Mouse (Mus musculus): Measurements from ENCODE around the gene Bbip1. TPM values are rescaled to one million over a fixed set of nuclear protein-coding genes. Genes with fewer than 3 reads are reported as not detected.
A peak's percentile ranks its signal among the peaks of the same experiment; 100 is the strongest.
"Not testable (repeated sequence)": the region's sequence is repeated elsewhere in the genome, so short reads cannot be mapped to it uniquely, and the experiment has no call there.

The Bbip1 gene
- polyA plus RNA-seq, 1 experiment from 2014 or later = 126 TPM

- no peaks in the 10 kb centered on the region for H3K9me3 ChIP-seq (ENCODE audit: control insufficient read depth, low read length)
- 90% methylated on average over 3 of the region's 3 CpGs for WGBS
Measured at GRCm38 (mm10) chr19:53969226-53969625, 24.8 kb upstream of the Bbip1 start.

DNA sequence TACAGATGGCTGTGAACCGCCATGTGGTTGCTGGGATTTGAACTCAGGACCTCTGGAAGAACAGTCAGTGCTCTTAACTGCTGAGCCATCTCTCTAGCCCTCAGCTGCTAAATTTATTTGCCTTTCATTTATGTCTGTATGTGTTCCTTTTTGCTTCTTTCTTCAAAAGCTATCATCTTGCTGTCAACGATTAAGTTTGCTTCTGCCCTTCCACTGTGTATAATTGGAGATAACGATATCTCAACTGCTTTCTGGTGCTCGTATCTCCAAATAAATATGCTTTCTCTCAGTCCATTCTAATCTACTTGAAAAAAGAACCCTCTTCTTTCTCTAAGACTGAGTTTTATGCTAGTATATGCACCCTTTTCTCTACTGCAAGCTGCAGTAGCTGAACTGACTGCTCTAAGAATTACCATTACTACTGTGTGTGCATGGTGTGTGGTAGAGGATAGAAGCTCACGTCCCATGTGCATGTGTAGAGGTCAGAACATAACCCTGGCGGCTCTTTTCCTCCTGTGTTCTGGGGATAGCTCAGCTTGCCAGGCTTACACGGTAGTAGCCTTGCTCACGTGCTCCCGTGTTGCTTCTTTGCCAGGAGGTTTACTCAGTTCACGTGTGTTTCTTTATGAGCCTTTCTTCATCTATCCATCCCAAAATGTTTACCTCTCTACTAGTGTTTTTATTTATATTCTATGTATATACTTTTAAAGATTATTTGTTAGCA lies 20.6 kb upstream of the Bbip1 start:
- H3K27ac ChIP-seq (ENCODE audit: low read depth, low read length) = no peak overlapping the region

More at GRCm38 (mm10) chr19:53969226-53969625, 24.8 kb upstream of the Bbip1 start:
- H3K27ac ChIP-seq (ENCODE audit: low read depth, low read length) = no peak overlapping the region
- H3K27me3 ChIP-seq (ENCODE audit: control insufficient read depth, insufficient read depth, low read length) = no peaks in the 10 kb centered on the region
- no peak overlapping the region for H3K4me3 ChIP-seq (ENCODE audit: low read depth, low read length)
- no peak for DNase-seq (ENCODE audit: low spot score)
- H3K9ac ChIP-seq (ENCODE audit: low read length) = no peak overlapping the region
- no peaks in the 10 kb centered on the region for H3K4me1 ChIP-seq (ENCODE audit: control insufficient read depth, insufficient read depth, low read length)
- ATAC-seq (ENCODE audit: insufficient read depth, low FRiP score, low TSS enrichment) = no peak
- H3K36me3 ChIP-seq (ENCODE audit: control insufficient read depth, insufficient read depth, low read length) = no peaks in the 10 kb centered on the region
- H3K4me2 ChIP-seq (ENCODE audit: low read depth) = no peak overlapping the region

DNA sequence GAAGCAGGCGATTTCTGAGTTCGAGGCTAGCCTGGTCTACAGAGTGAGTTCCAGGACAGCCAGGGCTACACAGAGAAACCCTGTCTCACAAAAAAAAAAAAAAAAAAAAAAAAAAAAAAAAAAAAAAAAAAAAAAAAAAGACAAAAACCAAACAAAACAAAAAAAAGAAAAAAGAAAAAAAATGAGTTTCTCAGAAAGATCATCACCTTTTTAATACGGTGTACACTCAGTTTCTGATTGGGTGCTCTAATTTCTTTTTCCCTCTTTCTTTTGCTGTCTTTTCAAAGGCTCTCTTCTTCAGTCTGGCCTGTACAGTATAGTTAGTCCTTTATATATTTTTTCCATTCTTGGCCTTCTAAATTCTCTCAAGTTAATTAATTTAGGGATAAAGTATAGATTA lies 19.9 kb upstream of the Bbip1 start:
- not testable (repeated sequence) for H3K9ac ChIP-seq (ENCODE audit: low read length); DNase-seq (ENCODE audit: low spot score); H3K4me2 ChIP-seq (ENCODE audit: low read depth); H3K4me3 ChIP-seq (ENCODE audit: low read depth, low read length); H3K4me1 ChIP-seq (ENCODE audit: control insufficient read depth, insufficient read depth, low read length); H3K27ac ChIP-seq (ENCODE audit: low read depth, low read length); ATAC-seq (ENCODE audit: insufficient read depth, low FRiP score, low TSS enrichment); H3K36me3 ChIP-seq (ENCODE audit: control insufficient read depth, insufficient read depth, low read length); H3K27me3 ChIP-seq (ENCODE audit: control insufficient read depth, insufficient read depth, low read length); H3K9me3 ChIP-seq (ENCODE audit: control insufficient read depth, low read length)
- WGBS = 93% methylated on average over 3 of the region's 3 CpGs

More for the DNA sequence above, 20.6 kb upstream of the Bbip1 start:
- H3K4me2 ChIP-seq (ENCODE audit: low read depth) = no peak overlapping the region
- ATAC-seq (ENCODE audit: insufficient read depth, low FRiP score, low TSS enrichment) = no peak
- H3K27me3 ChIP-seq (ENCODE audit: control insufficient read depth, insufficient read depth, low read length) = no peaks in the 10 kb centered on the region
- DNase-seq (ENCODE audit: low spot score) = no peak
- no peaks in the 10 kb centered on the region for H3K4me1 ChIP-seq (ENCODE audit: control insufficient read depth, insufficient read depth, low read length)
- 89% methylated on average over 10 of the region's 10 CpGs for WGBS
- H3K4me3 ChIP-seq (ENCODE audit: low read depth, low read length) = no peak overlapping the region
- H3K36me3 ChIP-seq (ENCODE audit: control insufficient read depth, insufficient read depth, low read length) = no peaks in the 10 kb centered on the region
- no peaks in the 10 kb centered on the region for H3K9me3 ChIP-seq (ENCODE audit: control insufficient read depth, low read length)
- no peak overlapping the region for H3K9ac ChIP-seq (ENCODE audit: low read length)

DNA sequence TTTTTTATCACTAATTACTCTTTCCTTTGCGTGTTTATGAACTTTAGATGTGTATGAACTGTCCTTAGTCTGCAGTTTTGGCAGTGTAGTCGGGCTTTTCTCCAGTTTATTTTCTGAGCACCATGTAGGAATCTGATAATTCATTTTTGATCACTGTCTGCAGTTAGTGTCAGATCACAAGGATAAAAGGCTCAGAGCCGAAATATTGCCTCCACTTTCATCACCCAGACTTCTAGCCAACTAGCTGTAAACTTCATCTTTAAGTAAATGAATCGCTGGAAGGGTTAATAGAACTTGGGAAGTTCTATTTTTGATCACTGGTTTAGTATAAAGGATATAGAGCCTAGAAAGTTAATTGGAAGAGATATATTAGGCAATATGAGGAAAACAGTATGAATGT lies 18.1 kb upstream of the Bbip1 start:
- Histone ChIP-seq H3K4me1 (ENCODE audit: control insufficient read depth, insufficient read depth, low read length) (no peaks in the 10 kb centered on the region), H3K4me2 (ENCODE audit: low read depth) (no peak overlapping the region), H3K4me3 (ENCODE audit: low read depth, low read length) (no peak overlapping the region), H3K27me3 (ENCODE audit: control insufficient read depth, insufficient read depth, low read length) (no peaks in the 10 kb centered on the region), H3K27ac (ENCODE audit: low read depth, low read length) (no peak overlapping the region), H3K9me3 (ENCODE audit: control insufficient read depth, low read length) (no peaks in the 10 kb centered on the region), H3K36me3 (ENCODE audit: control insufficient read depth, insufficient read depth, low read length) (no peaks in the 10 kb centered on the region), H3K9ac (ENCODE audit: low read length) (no peak overlapping the region)
- ATAC-seq (ENCODE audit: insufficient read depth, low FRiP score, low TSS enrichment) (no peak), DNase-seq (ENCODE audit: low spot score) (no peak)
- WGBS = 93% methylated on average over 4 of the region's 4 CpGs

GRCm38 (mm10) chr19:53957513-53957912 lies 13.1 kb upstream of the Bbip1 start:
- no peaks in the 10 kb centered on the region for H3K36me3 ChIP-seq (ENCODE audit: control insufficient read depth, insufficient read depth, low read length)
- no peak for DNase-seq (ENCODE audit: low spot score)
- WGBS = 96% methylated on average over 2 of the region's 2 CpGs

DNA sequence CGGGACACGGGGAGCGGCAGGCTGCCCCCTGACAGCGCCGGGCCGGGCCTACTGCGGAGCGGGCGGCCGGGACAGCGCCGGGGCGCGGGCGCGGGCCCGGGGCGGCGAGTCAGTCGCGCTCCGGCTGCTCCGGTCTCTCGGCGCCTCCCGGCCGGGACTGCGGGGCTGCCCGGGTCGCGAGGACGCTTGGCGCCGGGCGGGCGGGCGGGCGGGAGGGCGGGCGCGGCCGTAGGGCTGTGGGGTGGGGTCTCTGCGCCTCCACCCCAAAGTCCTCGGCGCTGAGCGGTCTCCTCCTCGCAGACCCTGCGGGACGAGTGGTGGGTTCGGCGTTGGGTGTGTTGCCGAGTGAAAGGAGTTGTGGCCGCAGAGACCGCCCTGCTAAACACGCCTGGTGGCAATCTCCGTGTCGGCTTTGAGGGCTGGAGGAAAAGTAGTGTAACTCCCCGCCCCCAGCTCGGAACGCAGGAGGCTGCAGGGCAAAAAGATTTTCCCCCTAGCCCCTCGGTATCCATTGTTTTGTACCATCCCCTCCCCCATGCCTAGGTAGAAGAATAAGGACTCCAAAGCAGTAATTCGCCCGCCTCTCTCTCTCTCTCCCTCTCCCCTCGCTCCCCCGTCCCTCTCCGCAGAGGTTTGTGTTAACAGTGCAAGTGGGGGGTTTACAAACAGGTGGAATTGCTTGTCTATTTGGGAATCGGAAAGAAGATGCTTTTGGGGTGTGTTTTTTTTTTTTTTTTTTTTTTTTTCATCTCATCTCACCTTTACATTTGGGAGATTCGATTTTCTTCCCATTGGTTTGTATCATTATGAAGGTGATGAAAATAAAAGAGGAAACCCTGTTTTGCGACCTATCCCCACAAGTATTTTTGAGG lies 980 bp upstream of the Bbip1 start:
- Histone ChIP-seq H3K4me3 (ENCODE audit: low read depth, low read length) (peak overlapping the region; percentile 96), H3K9me3 (ENCODE audit: control insufficient read depth, low read length) (no peaks in the 10 kb centered on the region), H3K27ac (ENCODE audit: low read depth, low read length) (peak overlapping the region; percentile 96), H3K4me2 (ENCODE audit: low read depth) (peak overlapping the region; percentile 56), H3K36me3 (ENCODE audit: control insufficient read depth, insufficient read depth, low read length) (no peaks in the 10 kb centered on the region), H3K27me3 (ENCODE audit: control insufficient read depth, insufficient read depth, low read length) (no peaks in the 10 kb centered on the region), H3K4me1 (ENCODE audit: control insufficient read depth, insufficient read depth, low read length) (no peaks in the 10 kb centered on the region; the same call in 1 of the 2 replicates), H3K9ac (ENCODE audit: low read length) (peak overlapping the region; percentile 91)
- WGBS = under 1% methylated on average over 35 of the region's 69 CpGs
- ATAC-seq (ENCODE audit: insufficient read depth, low FRiP score, low TSS enrichment) (peak; percentile 28), DNase-seq (ENCODE audit: low spot score) (peak; percentile 73)

More at GRCm38 (mm10) chr19:53957513-53957912, 13.1 kb upstream of the Bbip1 start:
- no peak overlapping the region for H3K9ac ChIP-seq (ENCODE audit: low read length)
- no peaks in the 10 kb centered on the region for H3K4me1 ChIP-seq (ENCODE audit: control insufficient read depth, insufficient read depth, low read length)
- H3K9me3 ChIP-seq (ENCODE audit: control insufficient read depth, low read length) = no peaks in the 10 kb centered on the region
- no peak overlapping the region for H3K27ac ChIP-seq (ENCODE audit: low read depth, low read length)
- no peak overlapping the region for H3K4me3 ChIP-seq (ENCODE audit: low read depth, low read length)
- no peaks in the 10 kb centered on the region for H3K27me3 ChIP-seq (ENCODE audit: control insufficient read depth, insufficient read depth, low read length)
- no peak overlapping the region for H3K4me2 ChIP-seq (ENCODE audit: low read depth)
- no peak for ATAC-seq (ENCODE audit: insufficient read depth, low FRiP score, low TSS enrichment)

- H3K4me1 ChIP-seq (ENCODE audit: control insufficient read depth, insufficient read depth, low read length) = no peaks in the 10 kb centered on the region; the same call in 1 of the 2 replicates
- peak overlapping the region; percentile 96 for H3K4me3 ChIP-seq (ENCODE audit: low read depth, low read length)
- ATAC-seq (ENCODE audit: insufficient read depth, low FRiP score, low TSS enrichment) (peak; percentile 80; the same call in 1 of the 2 replicates), DNase-seq (ENCODE audit: low spot score) (no peak)
- no peaks in the 10 kb centered on the region for H3K36me3 ChIP-seq (ENCODE audit: control insufficient read depth, insufficient read depth, low read length)
- H3K4me2 ChIP-seq (ENCODE audit: low read depth) = peak overlapping the region; percentile 56
- H3K27me3 ChIP-seq (ENCODE audit: control insufficient read depth, insufficient read depth, low read length) = no peaks in the 10 kb centered on the region
- WGBS = 0% methylated on average over 32 of the region's 47 CpGs
- H3K9ac ChIP-seq (ENCODE audit: low read length) = peak overlapping the region; percentile 91
- H3K9me3 ChIP-seq (ENCODE audit: control insufficient read depth, low read length) = no peaks in the 10 kb centered on the region
- H3K27ac ChIP-seq (ENCODE audit: low read depth, low read length) = peak overlapping the region; percentile 96
Measured at GRCm38 (mm10) chr19:53944786-53945169, 351 bp upstream of the Bbip1 start.

GRCm38 (mm10) chr19:53942342-53942741 lies 2.1 kb downstream of the Bbip1 start:
- no peaks in the 10 kb centered on the region for H3K36me3 ChIP-seq (ENCODE audit: control insufficient read depth, insufficient read depth, low read length)
- 92% methylated on average over 2 of the region's 2 CpGs for WGBS
- ATAC-seq (ENCODE audit: insufficient read depth, low FRiP score, low TSS enrichment) (no peak), DNase-seq (ENCODE audit: low spot score) (no peak)
- no peak overlapping the region for H3K27ac ChIP-seq (ENCODE audit: low read depth, low read length)
- H3K4me1 ChIP-seq (ENCODE audit: control insufficient read depth, insufficient read depth, low read length) = no peaks in the 10 kb centered on the region; the same call in 1 of the 2 replicates
- no peak overlapping the region for H3K4me3 ChIP-seq (ENCODE audit: low read depth, low read length)
- H3K9me3 ChIP-seq (ENCODE audit: control insufficient read depth, low read length) = no peaks in the 10 kb centered on the region
- H3K4me2 ChIP-seq (ENCODE audit: low read depth) = no peak overlapping the region
- no peaks in the 10 kb centered on the region for H3K27me3 ChIP-seq (ENCODE audit: control insufficient read depth, insufficient read depth, low read length)
- H3K9ac ChIP-seq (ENCODE audit: low read length) = no peak overlapping the region
